Mouse (Mus musculus): ENCODE results near the gene Foxl2.

- TF ChIP-seq CTCF (IDR thresholded peaks at IDR 0.05; ENCODE audit: low read depth, low read length) (no peak), GATA1 (IDR thresholded peaks at IDR 0.05; ENCODE audit: borderline replicate concordance, low read length) (no peak), TAL1 (conservative IDR thresholded peaks at IDR 0.05; ENCODE audit: low read depth, low read length) (no peak), GATA2 (IDR thresholded peaks at IDR 0.05; ENCODE audit: borderline replicate concordance, low read depth, low read length) (no peak), POLR2AphosphoS5 (IDR thresholded peaks at IDR 0.05; ENCODE audit: insufficient replicate concordance, low read depth, low read length) (no peak)
Observed at GRCm38 (mm10) chr9:98955103-98955715, at the start of gene Foxl2.
